Mouse (Mus musculus) c-Kit-negative CD71-positive TER-119-positive erythroid progenitor cells, embryonic 14.5 days (primary cell): ENCODE measurements at regions not wholly inside any gene's neighbourhood (a gene's known extent, or its start where the extent isn't known, plus 50 kb on each side); places are given as distances from the start of the nearest gene placed in this dataset.

Experiments
- DNase-seq: peaks from one replicate; pipeline ENCODE4 v3.0.0-alpha.2; 2013; ENCODE audit warnings: low read depth, low spot score

GRCm38 (mm10) chr8:89759531-89759930, 588.6 kb downstream of the Tox3 start:
- no peak for DNase-seq

- DNase-seq = no peak
Measured at GRCm38 (mm10) chr8:89758695-89759094, 589.4 kb downstream of the Tox3 start.

- DNase-seq = no peak
Measured at GRCm38 (mm10) chr8:89755951-89756350, 592.2 kb downstream of the Tox3 start.

DNA sequence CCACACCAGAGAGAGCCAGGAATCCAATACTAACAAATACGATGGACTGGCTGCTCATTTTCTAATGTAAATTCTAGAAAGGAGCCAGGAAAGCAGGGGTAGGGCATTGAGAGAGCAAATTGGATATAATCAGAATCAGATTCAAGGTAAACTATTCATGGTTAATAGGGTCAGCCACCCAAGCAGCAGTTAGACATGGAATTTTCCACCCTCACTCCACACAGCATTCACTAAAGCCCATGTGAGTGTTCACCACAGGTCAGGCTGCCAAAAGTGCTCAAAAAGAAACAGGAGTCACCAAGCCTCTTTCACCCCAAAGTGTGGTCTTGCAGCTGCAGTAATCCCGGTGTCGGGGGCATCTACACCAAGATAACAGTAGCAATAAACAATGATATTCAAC, 596.9 kb downstream of the Tox3 start:
- DNase-seq = no peak

DNA sequence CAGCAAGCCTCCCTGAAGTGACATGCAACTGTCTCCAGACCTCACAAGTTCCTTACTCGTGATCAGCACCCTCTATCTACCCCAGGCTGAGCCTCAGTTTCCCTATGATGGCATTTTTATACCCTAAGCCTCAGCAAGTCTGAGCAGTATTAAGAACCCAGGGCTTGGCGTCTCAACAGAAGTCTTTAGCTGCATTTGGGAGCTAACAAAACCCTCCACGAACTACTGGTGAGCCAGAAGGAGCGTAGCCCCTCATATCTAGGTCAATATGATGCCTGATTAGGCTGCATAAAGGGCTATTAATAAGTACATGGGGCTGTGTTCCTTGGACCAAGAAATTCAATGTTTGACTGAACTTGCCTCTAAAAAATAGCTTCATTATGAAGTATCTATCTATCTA, 600.4 kb downstream of the Tox3 start:
- DNase-seq = no peak

- DNase-seq = no peak
Measured at GRCm38 (mm10) chr8:89744267-89745028, 603.7 kb downstream of the Tox3 start.

DNA sequence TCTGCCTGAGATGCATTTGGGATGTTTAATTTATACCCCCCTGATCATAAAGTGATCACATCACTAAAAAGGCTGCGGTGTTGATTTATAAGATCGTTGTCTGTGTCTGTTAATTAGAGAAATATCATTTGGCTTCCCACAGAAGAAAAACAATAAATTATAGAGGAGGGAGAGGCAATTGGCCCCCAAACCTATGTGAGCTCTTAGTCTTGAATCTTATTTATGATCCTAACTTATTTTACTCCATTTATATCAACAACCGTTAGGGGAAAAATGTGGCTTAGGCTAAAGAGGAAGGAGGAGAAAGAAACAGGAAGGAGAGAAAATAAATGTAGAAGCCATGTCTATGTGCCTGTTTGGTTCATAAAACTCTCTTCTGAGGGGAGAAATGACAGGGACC, 609.5 kb downstream of the Tox3 start:
- no peak for DNase-seq

- no peak for DNase-seq
Measured at GRCm38 (mm10) chr8:89737636-89738035, 610.5 kb downstream of the Tox3 start.

- DNase-seq = no peak
Measured at GRCm38 (mm10) chr8:89727252-89727651, 620.9 kb downstream of the Tox3 start.

GRCm38 (mm10) chr8:89721684-89722305, 626.3 kb downstream of the Tox3 start:
- DNase-seq = no peak

- no peak for DNase-seq
Measured at GRCm38 (mm10) chr8:89713880-89714279, 634.3 kb downstream of the Tox3 start.

DNA sequence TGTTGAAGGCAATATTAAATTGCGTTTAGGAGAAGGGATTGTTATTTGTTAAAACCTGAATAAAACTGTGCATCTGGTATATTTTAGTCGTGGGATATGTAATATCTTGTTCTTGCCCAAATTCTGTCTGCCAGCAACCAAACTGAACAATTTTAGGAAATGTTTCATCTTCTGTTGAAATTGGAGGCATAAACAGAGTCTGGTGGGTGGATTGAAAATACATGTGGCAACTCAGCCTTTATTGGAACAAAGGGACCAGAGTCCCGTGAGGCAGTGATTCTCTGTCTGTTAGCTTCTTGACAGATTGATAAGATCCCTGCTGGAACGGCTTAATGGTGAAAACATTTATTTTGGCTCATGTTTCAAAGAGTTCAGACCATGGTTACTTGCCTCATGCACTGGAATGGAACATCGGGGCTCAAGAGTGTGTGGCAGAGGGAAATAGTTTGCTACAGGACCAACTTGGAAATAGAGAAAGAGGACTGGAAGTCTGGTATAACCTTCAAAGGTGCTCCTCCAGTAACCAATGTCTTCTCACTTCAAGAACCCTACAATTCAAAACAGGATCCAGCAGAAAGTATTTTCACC, 640.7 kb downstream of the Tox3 start:
- no peak for DNase-seq

DNA sequence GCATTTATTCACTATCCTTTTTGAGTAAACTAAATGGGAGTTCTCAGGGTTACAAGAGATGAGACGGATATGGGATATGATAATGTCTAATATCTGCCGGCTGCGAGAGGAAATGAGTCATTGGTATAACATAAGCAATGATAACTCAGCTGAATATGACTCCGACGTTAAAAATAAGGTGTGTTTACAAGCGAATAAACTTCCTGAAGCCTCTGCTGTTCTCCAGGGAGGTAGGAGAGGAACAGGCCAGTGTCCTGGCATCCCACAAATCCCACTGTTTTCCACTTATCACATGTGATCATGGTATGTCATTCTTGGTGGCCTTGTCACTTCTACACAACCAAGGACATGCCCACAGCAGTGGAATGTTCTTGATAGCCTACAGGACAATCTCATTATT, 641.7 kb upstream of the Sall1 start:
- DNase-seq = no peak

DNA sequence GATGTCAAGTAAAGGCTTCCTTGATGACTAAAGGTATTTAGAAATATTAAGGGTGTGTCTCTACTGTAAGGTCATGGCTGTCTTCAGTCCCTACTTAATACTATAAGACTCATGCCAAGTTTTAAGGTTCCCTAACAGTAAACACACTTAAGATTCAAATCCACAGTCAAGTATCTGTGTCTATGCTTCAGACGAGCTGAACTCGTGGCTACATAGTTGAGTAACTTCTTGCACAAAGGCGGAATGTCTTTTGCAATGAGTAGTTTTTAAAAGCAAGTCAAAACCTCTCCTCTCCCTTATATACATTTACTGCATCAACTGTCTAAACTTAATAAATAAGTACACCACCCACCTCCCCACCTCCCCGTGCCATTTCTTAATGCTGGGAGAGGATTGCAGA, 637.0 kb upstream of the Sall1 start:
- no peak for DNase-seq

DNA sequence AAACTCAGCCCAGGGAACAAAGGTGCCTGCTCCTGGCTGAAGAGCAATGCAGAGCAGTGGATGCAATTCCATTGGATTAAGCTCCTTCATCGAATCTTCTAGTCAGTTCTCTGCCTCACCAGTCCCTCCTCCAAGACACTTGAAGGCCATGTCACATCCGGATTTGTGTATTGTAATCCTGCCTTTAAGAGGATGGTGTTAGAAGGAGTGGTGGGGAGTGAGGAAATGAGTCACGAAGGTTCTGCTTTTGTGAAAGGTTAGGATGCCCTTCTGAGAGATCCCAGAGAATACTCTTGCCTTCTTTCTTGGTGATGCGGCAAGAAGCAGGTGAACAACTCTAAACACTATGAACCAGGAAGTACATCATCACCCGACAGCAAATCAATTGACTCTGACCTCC, 636.4 kb upstream of the Sall1 start:
- no peak for DNase-seq

- no peak for DNase-seq
Measured at GRCm38 (mm10) chr8:89679551-89679950, 635.6 kb upstream of the Sall1 start.

DNA sequence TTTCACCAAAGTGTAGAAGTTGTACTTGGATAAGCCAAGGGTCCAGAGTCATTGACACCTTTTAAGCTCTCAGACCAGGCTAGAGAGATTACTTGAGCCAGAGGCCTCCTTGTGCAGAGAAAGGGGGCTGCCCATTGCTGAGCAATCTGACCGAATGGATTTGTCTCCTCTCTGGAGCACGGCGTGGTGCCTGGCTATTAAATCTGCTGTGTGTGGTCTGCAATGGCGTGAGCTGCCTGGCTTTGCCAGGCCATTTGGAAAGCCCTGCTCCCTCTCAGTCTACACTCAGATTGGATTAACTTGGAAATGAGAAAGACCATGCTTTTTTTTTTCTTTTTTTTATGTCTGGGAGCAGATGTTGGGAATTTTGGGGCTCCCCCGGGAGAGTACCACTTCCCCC, 633.3 kb upstream of the Sall1 start:
- DNase-seq = no peak

GRCm38 (mm10) chr8:89673911-89674310, 629.9 kb upstream of the Sall1 start:
- no peak for DNase-seq

DNA sequence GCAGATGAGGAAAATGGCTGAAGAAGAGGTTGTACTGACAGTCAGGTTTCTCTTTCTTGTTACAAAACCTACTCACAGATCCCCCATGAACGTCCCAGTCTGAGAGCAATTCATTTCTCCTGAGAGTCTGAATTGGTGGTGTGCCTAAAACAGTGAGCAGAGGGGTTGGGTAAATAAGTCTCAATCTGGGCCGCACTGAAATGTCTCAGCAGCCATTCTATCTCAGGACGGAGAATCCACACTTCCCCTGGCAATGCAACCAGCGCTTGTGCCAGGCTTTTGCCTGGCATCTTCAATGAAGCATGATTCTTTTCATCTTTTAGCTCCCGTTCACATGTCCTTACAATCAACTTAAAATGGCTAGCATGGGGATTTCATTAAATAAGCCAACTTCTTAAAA, 628.7 kb upstream of the Sall1 start:
- DNase-seq = no peak

- no peak for DNase-seq
Measured at GRCm38 (mm10) chr8:89664911-89665689, 621.1 kb upstream of the Sall1 start.

DNA sequence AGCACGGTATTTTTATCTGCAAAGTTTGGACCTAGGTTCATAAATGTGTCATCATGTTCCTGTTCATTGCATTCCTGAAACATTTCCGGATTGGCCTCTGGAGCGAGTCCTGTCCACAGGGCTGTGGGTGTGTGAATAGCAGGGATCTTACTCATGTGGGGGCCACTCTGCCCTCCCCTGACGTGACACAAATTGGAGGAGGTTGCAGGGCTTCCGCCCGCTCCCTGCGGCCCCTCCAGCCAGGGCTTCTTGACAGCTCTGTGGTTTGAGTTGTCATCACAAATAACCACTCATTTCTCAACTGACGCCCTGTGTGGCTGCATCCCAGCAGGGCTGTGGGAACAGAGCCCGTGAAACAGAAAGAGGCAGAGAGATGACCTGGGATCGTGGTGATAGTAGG, 619.9 kb upstream of the Sall1 start:
- no peak for DNase-seq
